Comparison of ENCODE assay signal across 18 mouse cellular contexts in genomic region chr8:121892875-121893274, GRCm38 (mm10). TPM values are rescaled to one million over a fixed set of nuclear protein-coding genes. Genes with fewer than 3 reads are reported as not detected.
DNase-seq lines count a peak whose midpoint lies in the region.
"Had no signal": no experiment of that assay in that cellular context is flagged by ENCODE, and none has a peak within 500 bp of the region (broad histone marks: within the 10 kb centered on the region; RNA-seq: fewer than 3 reads in every experiment).

No protein-coding gene starts in this region.

- peak; percentile 43 for DNase-seq in cerebellum, adult 9-10 months
- no peak for DNase-seq in cerebellum, postnatal 36 days
- peak; percentile 75 for DNase-seq in ovary, adult 18-20 months (ENCODE audit: low spot score)
- no peak for DNase-seq in ovary, postnatal 10 days (ENCODE audit: low spot score)
- peak; percentile 48 to 54 for DNase-seq in adrenal gland, postnatal 36 days
- no peak for DNase-seq in lung, postnatal 10 days
- DNase-seq in lung, postnatal 14 days, result no peak
- DNase-seq: cerebellum, adult 11 months; embryo, embryonic 11 days; gastrocnemius, postnatal 36 days; kidney, adult 9 months; kidney, postnatal 25 days; lung, adult 2 months; lung, postnatal 36 days; midbrain, embryonic 14.5 days; thymus, postnatal 14 days had no signal

RNA-seq across cellular contexts. Expression of gene Slc7a5, which starts 14.6 kb away (rescaled TPM):
- 10 to 100 TPM; 41.6 to 64.0 TPM for total RNA-seq in adrenal gland, postnatal 36 days (2021)

RNA-seq across cellular contexts. Expression of gene Car5a, which starts 51.8 kb away (rescaled TPM):
- total RNA-seq in adrenal gland, postnatal 36 days (2021), result not detected
- total RNA-seq: gastrocnemius, adult 18-20 months; gastrocnemius, postnatal 36 days; hematopoietic stem cell, adult 5-6 weeks had no signal

RNA-seq across cellular contexts. Expression of gene Banp, which starts 56.7 kb away (rescaled TPM):
- 10 to 100 TPM; 25.4 to 37.4 TPM for total RNA-seq in adrenal gland, postnatal 36 days (2021)

Comparison
In these comparisons a context has a peak if more than half of its experiments do, and no peak if none do; other contexts are left out.
1. DNase-seq: peak in cerebellum, adult 9-10 months (single experiment), ovary, adult 18-20 months (single experiment) and adrenal gland, postnatal 36 days (2 of 2); none in cerebellum, postnatal 36 days (0 of 2), ovary, postnatal 10 days (single experiment), lung, postnatal 10 days (single experiment) and lung, postnatal 14 days (single experiment).